Mouse (Mus musculus): ENCODE data around the gene Erich3.

GRCm38 (mm10) chr3:154647443-154647780, 16.2 kb upstream of the Erich3 start:
- TF ChIP-seq POLR2A (IDR thresholded peaks at IDR 0.05; ENCODE audit: low read depth, low read length), result no peak
- no peak for TF ChIP-seq CTCF (IDR thresholded peaks at IDR 0.05; ENCODE audit: borderline replicate concordance, insufficient read depth, low read length)
